Mouse (Mus musculus): ENCODE measurements at regions not wholly inside any gene's neighbourhood (a gene's known extent, or its start where the extent isn't known, plus 50 kb on each side); places are given as distances from the start of the nearest gene placed in this dataset.
"Not testable (repeated sequence)": the region's sequence is repeated elsewhere in the genome, so short reads cannot be mapped to it uniquely, and the experiment has no call there.

- peak; percentile 19 for DNase-seq (ENCODE audit: low spot score in 2 of 2)
- intact Hi-C loops (cut with DNase I), result no loop called here
Measured at GRCm38 (mm10) chr12:47164736-47165135, 346.0 kb upstream of the Nova1 start.

- intact Hi-C loops (cut with DNase I), result no loop called here
- DNase-seq (ENCODE audit: low spot score in 2 of 2), result peak; percentile 74
Measured at GRCm38 (mm10) chr12:47164031-47164717, 345.4 kb upstream of the Nova1 start.

- DNase-seq (ENCODE audit: low spot score in 2 of 2), result no peak
- intact Hi-C loops (cut with DNase I), result loop anchor here (2.0 kb wide), 1 partner anchor 344 kb away; the partner anchor contains the start of gene Nova1
Measured at GRCm38 (mm10) chr12:47163171-47163570, 344.4 kb upstream of the Nova1 start.

- intact Hi-C loops (cut with DNase I), result loop anchor here (2.0 kb wide), 1 partner anchor 344 kb away; the partner anchor contains the start of gene Nova1
Measured at GRCm38 (mm10) chr12:47162624-47163151, 344.0 kb upstream of the Nova1 start.

GRCm38 (mm10) chr12:47160626-47161025, 341.9 kb upstream of the Nova1 start:
- DNase-seq (ENCODE audit: low spot score in 2 of 2), result no peak
- intact Hi-C loops (cut with DNase I), result no loop called here

More at GRCm38 (mm10) chr12:47162624-47163151, 344.0 kb upstream of the Nova1 start:
- DNase-seq (ENCODE audit: low spot score in 2 of 2), result peak in 1 of 2 experiments; percentile 6

GRCm38 (mm10) chr12:47155916-47156315, 337.2 kb upstream of the Nova1 start:
- intact Hi-C loops (cut with DNase I); DNase-seq (ENCODE audit: low spot score in 2 of 2): not testable (repeated sequence)

- no peak for DNase-seq (ENCODE audit: low spot score in 2 of 2)
- intact Hi-C loops (cut with DNase I), result no loop called here
Measured at GRCm38 (mm10) chr12:47140677-47141076, 321.9 kb upstream of the Nova1 start.

- intact Hi-C loops (cut with DNase I), result no loop called here
- no peak for DNase-seq (ENCODE audit: low spot score in 2 of 2)
Measured at GRCm38 (mm10) chr12:47129821-47130220, 311.1 kb upstream of the Nova1 start.

GRCm38 (mm10) chr12:47128596-47128995, 309.9 kb upstream of the Nova1 start:
- DNase-seq (ENCODE audit: low spot score in 2 of 2), result no peak
- intact Hi-C loops (cut with DNase I), result no loop called here

GRCm38 (mm10) chr12:47121426-47121825, 302.7 kb upstream of the Nova1 start:
- no peak for DNase-seq (ENCODE audit: low spot score in 2 of 2)
- intact Hi-C loops (cut with DNase I), result no loop called here

- intact Hi-C loops (cut with DNase I), result no loop called here
- DNase-seq (ENCODE audit: low spot score in 2 of 2), result no peak
Measured at GRCm38 (mm10) chr12:47117504-47117903, 298.8 kb upstream of the Nova1 start.

- intact Hi-C loops (cut with DNase I), result no loop called here
- DNase-seq (ENCODE audit: low spot score in 2 of 2), result no peak
Measured at GRCm38 (mm10) chr12:47089234-47089633, 270.5 kb upstream of the Nova1 start.

GRCm38 (mm10) chr12:47074961-47075360, 256.2 kb upstream of the Nova1 start:
- DNase-seq (ENCODE audit: low spot score in 2 of 2), result no peak
- intact Hi-C loops (cut with DNase I), result no loop called here

GRCm38 (mm10) chr12:47052474-47052873, 233.7 kb upstream of the Nova1 start:
- intact Hi-C loops (cut with DNase I), result no loop called here
- DNase-seq (ENCODE audit: low spot score in 2 of 2), result no peak

- no peak for DNase-seq (ENCODE audit: low spot score in 2 of 2)
- intact Hi-C loops (cut with DNase I), result no loop called here
Measured at GRCm38 (mm10) chr12:47020810-47021348, 202.2 kb upstream of the Nova1 start.

GRCm38 (mm10) chr12:46992343-46992742, 173.6 kb upstream of the Nova1 start:
- intact Hi-C loops (cut with DNase I), result no loop called here
- DNase-seq (ENCODE audit: low spot score in 2 of 2), result no peak

GRCm38 (mm10) chr12:46988972-46989371, 170.2 kb upstream of the Nova1 start:
- no peak for DNase-seq (ENCODE audit: low spot score in 2 of 2)
- intact Hi-C loops (cut with DNase I), result no loop called here

GRCm38 (mm10) chr12:46950223-46950779, 131.6 kb upstream of the Nova1 start:
- intact Hi-C loops (cut with DNase I), result no loop called here
- DNase-seq (ENCODE audit: low spot score in 2 of 2), result no peak

GRCm38 (mm10) chr12:46945707-46946106, 127.0 kb upstream of the Nova1 start:
- intact Hi-C loops (cut with DNase I), result no loop called here
- no peak for DNase-seq (ENCODE audit: low spot score in 2 of 2)

GRCm38 (mm10) chr12:46931086-46931485, 112.4 kb upstream of the Nova1 start:
- DNase-seq (ENCODE audit: low spot score in 2 of 2), result no peak
- intact Hi-C loops (cut with DNase I), result no loop called here

- intact Hi-C loops (cut with DNase I), result no loop called here
- DNase-seq (ENCODE audit: low spot score in 2 of 2), result no peak
Measured at GRCm38 (mm10) chr12:46917286-46917685, 98.6 kb upstream of the Nova1 start.
